Mouse (Mus musculus): Measurements from ENCODE around the gene Trim50. TPM values are rescaled to one million over a fixed set of nuclear protein-coding genes. Genes with fewer than 3 reads are reported as not detected.

Gene Trim50
- not detected for total RNA-seq (2023)

GRCm38 (mm10) chr5:135352995-135353394 is at the start of gene Trim50:
TSS of gene Trim50 (plus strand) at chr5:135353295.

GRCm38 (mm10) chr5:135349862-135350261 is 3.2 kb upstream of the Trim50 start, which contains the start of gene Fkbp6:
TSS of gene Fkbp6 (minus strand) at chr5:135350044.

GRCm38 (mm10) chr5:135369787-135370654 is 16.9 kb downstream of the Trim50 start, which contains the start of gene Nsun5:
TSS of gene Nsun5 (plus strand) at chr5:135369953.

GRCm38 (mm10) chr5:135394004-135394823 is 41.1 kb downstream of the Trim50 start, which contains the start of gene Pom121:
TSS of gene Pom121 (minus strand) at chr5:135394546.

Other genes starting within 250 kb of the Trim50 start
- gene Tbl2, start 203.6 kb upstream of the Trim50 start, total RNA-seq (2023), result 10.0 TPM
- gene Bcl7b, start 185.0 kb upstream of the Trim50 start, total RNA-seq (2023), result 79.5 TPM
- gene Baz1b, start 166.0 kb upstream of the Trim50 start, total RNA-seq (2023), result 89.3 TPM
- not detected for gene Fzd9, start 102.1 kb upstream of the Trim50 start, total RNA-seq (2023)
- not detected for gene Fkbp6, start 3.3 kb upstream of the Trim50 start, total RNA-seq (2023)
- gene Nsun5, start 16.7 kb downstream of the Trim50 start, total RNA-seq (2023), result 35.6 TPM
- 51.6 TPM for gene Pom121, start 41.3 kb downstream of the Trim50 start, total RNA-seq (2023)
- gene Hip1, start 191.8 kb downstream of the Trim50 start, total RNA-seq (2023), result 3.6 TPM
- gene Ccl26, start 210.3 kb downstream of the Trim50 start, total RNA-seq (2023), result not detected
- gene Ccl24, start 219.8 kb downstream of the Trim50 start, total RNA-seq (2023), result not detected

All from CD4-positive naive resting alpha-beta T cell, adult 76 days (primary cell).